Mouse (Mus musculus) E14TG2a.4 (cell line): ENCODE data around the gene Zfp827.

Experiments
- CTCF ChIP-seq: conservative IDR thresholded peaks from 2 replicates; pipeline ENCODE4 v1.5.1; 2014; ENCODE audit warnings: low read length
- NANOG ChIP-seq: IDR thresholded peaks from 2 replicates; pipeline ENCODE4 v1.6.1; 2014; ENCODE audit warnings: borderline replicate concordance, low read length, mixed read lengths

DNA sequence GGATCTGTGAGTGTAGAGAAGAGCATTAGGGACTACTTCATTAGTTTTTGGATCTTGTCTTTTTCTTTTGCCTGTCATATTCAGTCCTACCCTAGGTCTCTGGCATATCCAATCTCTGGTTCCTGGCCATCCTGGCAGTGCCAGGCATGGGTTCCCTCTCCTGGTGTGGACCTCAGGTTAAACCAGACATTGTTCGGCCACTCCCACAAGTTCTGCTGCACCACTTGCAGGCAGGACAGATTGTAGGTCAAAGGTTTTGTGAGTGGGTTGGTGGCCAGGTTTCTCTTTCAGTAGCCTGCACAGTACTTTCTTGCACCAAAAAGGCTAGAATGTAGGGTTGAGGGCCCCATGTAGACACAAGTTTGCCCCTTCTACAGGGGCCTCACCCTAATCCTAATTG lies 125.0 kb downstream of the Zfp827 start:
- TF ChIP-seq CTCF (no peak), NANOG (no peak)
